Mouse (Mus musculus): ENCODE results near the gene Mtf2.

- no peak for TF ChIP-seq CTCF (IDR thresholded peaks at IDR 0.05; ENCODE audit: low read depth, low read length)
- no peak for TF ChIP-seq GATA1 (IDR thresholded peaks at IDR 0.05; ENCODE audit: borderline replicate concordance, low read length)
- no peak for TF ChIP-seq GATA2 (IDR thresholded peaks at IDR 0.05; ENCODE audit: borderline replicate concordance, low read depth, low read length)
Measured at GRCm38 (mm10) chr5:108031267-108031666, 34.2 kb upstream of the Mtf2 start.
